In genomic region chr2:141463946-141464345, GRCm38 (mm10) we compare ENCODE assay signal across 19 mouse cellular contexts.
DNase-seq lines count a peak whose midpoint lies in the region; ATAC-seq and TF ChIP-seq lines count a peak whose summit lies in the region.
"Had no signal": no experiment of that assay in that cellular context is flagged by ENCODE, and none has a peak within 500 bp of the region (broad histone marks: within the 10 kb centered on the region; RNA-seq: fewer than 3 reads in every experiment).

No protein-coding gene starts in this region.

- H3K27me3 ChIP-seq in midbrain, embryonic 11.5 days (ENCODE audit: control insufficient read depth, insufficient read depth, low read length), result no peaks in the 10 kb centered on the region
- no peaks in the 10 kb centered on the region for H3K27me3 ChIP-seq in midbrain, embryonic 10.5 days (ENCODE audit: low read depth, poor library complexity, severe bottlenecking)
- no peaks in the 10 kb centered on the region for H3K27me3 ChIP-seq in C2C12 (ENCODE audit: control insufficient read depth, insufficient read depth, insufficient read length)
- no peaks in the 10 kb centered on the region for H3K27me3 ChIP-seq in hindbrain, embryonic 14.5 days (ENCODE audit: control insufficient read depth, insufficient read depth, low read length)
- no peaks in the 10 kb centered on the region for H3K27me3 ChIP-seq in forebrain, embryonic 12.5 days
- H3K27me3 ChIP-seq: embryonic facial prominence, embryonic 12.5 days; Patski had no signal

- no peaks in the 10 kb centered on the region for H3K9me3 ChIP-seq in midbrain, embryonic 11.5 days (ENCODE audit: control insufficient read depth, low read length)
- no peaks in the 10 kb centered on the region for H3K9me3 ChIP-seq in midbrain, embryonic 10.5 days (replicated peaks)
- H3K9me3 ChIP-seq in hindbrain, embryonic 14.5 days (ENCODE audit: control insufficient read depth, low read length), result no peaks in the 10 kb centered on the region
- no peaks in the 10 kb centered on the region for H3K9me3 ChIP-seq in forebrain, embryonic 12.5 days
- H3K9me3 ChIP-seq: embryonic facial prominence, embryonic 10.5 days; embryonic facial prominence, embryonic 12.5 days had no signal

- WGBS in midbrain, embryonic 11.5 days, result 92% methylated on average over 1 of the region's 1 CpGs
- WGBS in midbrain, embryonic 10.5 days, result 82% methylated on average over 1 of the region's 1 CpGs
- WGBS in hindbrain, embryonic 14.5 days, result 91% methylated on average over 1 of the region's 1 CpGs
- WGBS in forebrain, embryonic 12.5 days, result 98% methylated on average over 1 of the region's 1 CpGs

- H3K27ac ChIP-seq in midbrain, embryonic 11.5 days (ENCODE audit: low read depth, low read length), result no peak overlapping the region
- H3K27ac ChIP-seq in midbrain, embryonic 10.5 days (replicated peaks), result no peak overlapping the region
- H3K27ac ChIP-seq in hindbrain, embryonic 14.5 days, result no peak overlapping the region
- no peak overlapping the region for H3K27ac ChIP-seq in forebrain, embryonic 12.5 days
- H3K27ac ChIP-seq: embryonic facial prominence, embryonic 10.5 days; embryonic facial prominence, embryonic 12.5 days had no signal

- no peak overlapping the region for H3K4me3 ChIP-seq in midbrain, embryonic 11.5 days (ENCODE audit: low read depth, low read length)
- H3K4me3 ChIP-seq in midbrain, embryonic 10.5 days, result no peak overlapping the region
- no peak overlapping the region for H3K4me3 ChIP-seq in C2C12 (ENCODE audit: insufficient read depth, poor library complexity, severe bottlenecking)
- no peak overlapping the region for H3K4me3 ChIP-seq in hindbrain, embryonic 14.5 days (replicated peaks; ENCODE audit: low read length)
- H3K4me3 ChIP-seq in forebrain, embryonic 12.5 days (replicated peaks), result no peak overlapping the region
- H3K4me3 ChIP-seq: embryonic facial prominence, embryonic 10.5 days; embryonic facial prominence, embryonic 12.5 days had no signal

- no peaks in the 10 kb centered on the region for H3K36me3 ChIP-seq in midbrain, embryonic 11.5 days (ENCODE audit: control insufficient read depth, insufficient read depth, low read length)
- no peaks in the 10 kb centered on the region for H3K36me3 ChIP-seq in midbrain, embryonic 10.5 days
- no peaks in the 10 kb centered on the region for H3K36me3 ChIP-seq in C2C12 (ENCODE audit: control insufficient read depth, insufficient read depth)
- no peaks in the 10 kb centered on the region for H3K36me3 ChIP-seq in hindbrain, embryonic 14.5 days (replicated peaks; ENCODE audit: control insufficient read depth, insufficient read depth)
- no peaks in the 10 kb centered on the region for H3K36me3 ChIP-seq in forebrain, embryonic 12.5 days (replicated peaks)
- H3K36me3 ChIP-seq: embryonic facial prominence, embryonic 10.5 days; embryonic facial prominence, embryonic 12.5 days had no signal

- no peaks in the 10 kb centered on the region for H3K4me1 ChIP-seq in midbrain, embryonic 11.5 days (ENCODE audit: control insufficient read depth, insufficient read depth, low read length)
- H3K4me1 ChIP-seq in midbrain, embryonic 10.5 days, result peaks cover 4% of the 10 kb centered on the region
- no peaks in the 10 kb centered on the region for H3K4me1 ChIP-seq in hindbrain, embryonic 14.5 days (replicated peaks; ENCODE audit: control insufficient read depth, insufficient read depth, low read length)
- H3K4me1 ChIP-seq in forebrain, embryonic 12.5 days, result no peaks in the 10 kb centered on the region
- H3K4me1 ChIP-seq: embryonic facial prominence, embryonic 10.5 days; embryonic facial prominence, embryonic 12.5 days had no signal

- ATAC-seq in midbrain, embryonic 11.5 days (ENCODE audit: low FRiP score), result no peak
- no peak for ATAC-seq in hindbrain, embryonic 14.5 days (ENCODE audit: low FRiP score)
- no peak for ATAC-seq in forebrain, embryonic 12.5 days (ENCODE audit: low FRiP score)
- ATAC-seq: activated CD4-positive, CD25-positive, alpha-beta regulatory T cell, adult 4 months; forebrain, embryonic 14.5 days; forebrain, embryonic 16.5 days; Patski had no signal

- no peak overlapping the region for H3K4me2 ChIP-seq in midbrain, embryonic 11.5 days
- no peak overlapping the region for H3K4me2 ChIP-seq in hindbrain, embryonic 14.5 days (replicated peaks)
- H3K4me2 ChIP-seq in forebrain, embryonic 12.5 days, result no peak overlapping the region
- H3K4me2 ChIP-seq: embryonic facial prominence, embryonic 12.5 days had no signal

- no peak overlapping the region for H3K9ac ChIP-seq in midbrain, embryonic 11.5 days (ENCODE audit: low read length)
- no peak overlapping the region for H3K9ac ChIP-seq in hindbrain, embryonic 14.5 days
- no peak overlapping the region for H3K9ac ChIP-seq in forebrain, embryonic 12.5 days
- H3K9ac ChIP-seq: embryonic facial prominence, embryonic 12.5 days had no signal

- no peak for TF ChIP-seq CTCF in C2C12 (IDR thresholded peaks at IDR 0.05; ENCODE audit: control insufficient read depth, insufficient read depth, insufficient read length)

- no peaks in the 10 kb centered on the region for H3K79me2 ChIP-seq in C2C12 (ENCODE audit: control insufficient read depth, insufficient read depth)

- H3ac ChIP-seq in C2C12 (ENCODE audit: control insufficient read depth, insufficient read length, low read depth), result no peak overlapping the region

- H3K79me3 ChIP-seq in C2C12 (ENCODE audit: low read depth), result no peaks in the 10 kb centered on the region

- peak; percentile 60 for DNase-seq in midbrain, embryonic 11.5 days (ENCODE audit: low spot score, missing footprints)
- no peak for DNase-seq in midbrain, embryonic 10.5 days (ENCODE audit: low spot score)
- no peak for DNase-seq in hindbrain, embryonic 14.5 days (ENCODE audit: low spot score)
- DNase-seq: adrenal gland, postnatal 10 days; adrenal gland, postnatal 36 days; B cell, adult 2 months; cerebellum, adult 11-12 months; cerebellum, adult 2 months; cerebellum, adult 9-10 months; cerebellum, postnatal 10 days; cerebellum, postnatal 25 days had no signal

TF ChIP-seq in C2C12, 6 proteins besides CTCF, POLR2A, EP300 and RAD21:
- TF ChIP-seq MYOD1 (IDR thresholded peaks at IDR 0.05; ENCODE audit: control insufficient read depth, insufficient read length, low read depth), result no peak
- no peak for TF ChIP-seq MAX (IDR thresholded peaks at IDR 0.05)
- no peak for TF ChIP-seq MYOG (IDR thresholded peaks at IDR 0.05; ENCODE audit: control insufficient read depth, extremely low read depth, insufficient read length)
- peak; percentile 85 for TF ChIP-seq FOSL1 (IDR thresholded peaks at IDR 0.05; ENCODE audit: insufficient read depth, low read length, poor library complexity, severe bottlenecking)
- peak; percentile 26 for TF ChIP-seq CEBPB (IDR thresholded peaks at IDR 0.05; ENCODE audit: low read depth)
- no peak for TF ChIP-seq USF1 (IDR thresholded peaks at IDR 0.05; ENCODE audit: low read depth)
